Mouse (Mus musculus): ENCODE measurements around the gene Lamtor4.

Lamtor4 gene

GRCm38 (mm10) chr5:138299613-138300012, 44.3 kb downstream of the Lamtor4 start:
- DNase-seq (ENCODE audit: low read depth, low spot score) = no peak
